Comparison of ENCODE assay signal across 20 mouse cellular contexts in the genomic region with DNA sequence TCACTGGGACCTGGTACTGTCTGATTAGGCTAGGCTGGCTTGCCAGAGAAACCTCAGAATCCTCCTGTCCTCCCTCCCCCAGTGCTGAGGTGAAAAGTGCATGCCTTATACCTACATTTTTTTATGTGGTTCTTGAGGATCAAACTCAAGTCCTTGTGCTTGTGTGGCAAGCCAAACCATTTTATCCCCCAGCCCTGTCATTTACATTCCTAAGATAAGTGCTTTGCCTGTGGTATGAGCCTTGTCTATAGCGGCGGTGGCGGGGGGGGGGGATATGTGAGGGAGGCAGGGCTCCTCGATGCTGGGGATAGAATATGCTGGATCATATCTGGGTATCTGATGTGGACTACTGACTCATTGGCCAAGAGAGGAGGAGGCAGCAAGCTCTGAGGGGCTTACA.
DNase-seq lines count a peak whose midpoint lies in the region; ATAC-seq and TF ChIP-seq lines count a peak whose summit lies in the region.
"Had no signal": no experiment of that assay in that cellular context is flagged by ENCODE, and none has a peak within 500 bp of the region (broad histone marks: within the 10 kb centered on the region; RNA-seq: fewer than 3 reads in every experiment).

No protein-coding gene starts in this region.

- no peak for DNase-seq in lung, adult 18-20 months
- DNase-seq in lung, postnatal 0 days (ENCODE audit: low spot score), result peak; percentile 29
- DNase-seq in lung, postnatal 4 days, result no peak
- DNase-seq in embryonic facial prominence, embryonic 14.5 days (ENCODE audit: low spot score), result peak; percentile 26
- DNase-seq in heart, adult 11 months, result no peak
- DNase-seq: adrenal gland, adult 2 months; adrenal gland, postnatal 10 days; adrenal gland, postnatal 25 days; cerebellum, adult 11 months; cerebellum, adult 18-20 months; cerebellum, adult 8-10 months; cerebellum, adult 9-11 months; cerebellum, postnatal 14 days; cerebellum, postnatal 36 days had no signal

- no peaks in the 10 kb centered on the region for H3K36me3 ChIP-seq in lung, embryonic 15.5 days
- H3K36me3 ChIP-seq in lung, postnatal 0 days (ENCODE audit: insufficient read depth, low read length), result no peaks in the 10 kb centered on the region
- H3K36me3 ChIP-seq in embryonic facial prominence, embryonic 14.5 days (ENCODE audit: control insufficient read depth, insufficient read depth, low read length), result no peaks in the 10 kb centered on the region
- H3K36me3 ChIP-seq: embryonic facial prominence, embryonic 12.5 days; embryonic facial prominence, embryonic 15.5 days; forebrain, embryonic 10.5 days; forebrain, embryonic 12.5 days had no signal

- H3K9ac ChIP-seq in lung, embryonic 15.5 days, result no peak overlapping the region
- no peak overlapping the region for H3K9ac ChIP-seq in lung, postnatal 0 days (replicated peaks; ENCODE audit: low read depth)
- no peak overlapping the region for H3K9ac ChIP-seq in embryonic facial prominence, embryonic 14.5 days (ENCODE audit: low read depth, low read length)
- H3K9ac ChIP-seq: embryonic facial prominence, embryonic 12.5 days; embryonic facial prominence, embryonic 15.5 days; forebrain, embryonic 12.5 days had no signal

- 0 out of 2 replicates have a peak, but pooled peaks have one; percentile 33 for ATAC-seq in lung, embryonic 15.5 days (ENCODE audit: borderline replicate concordance, extremely low read depth, low FRiP score, low TSS enrichment)
- peak; percentile 57; the same call in 1 of the 2 replicates for ATAC-seq in lung, postnatal 0 days
- no peak for ATAC-seq in embryonic facial prominence, embryonic 14.5 days (ENCODE audit: low read depth)

- H3K4me2 ChIP-seq in lung, embryonic 15.5 days, result no peak overlapping the region
- no peak overlapping the region for H3K4me2 ChIP-seq in lung, postnatal 0 days (replicated peaks; ENCODE audit: low read depth, low read length)
- H3K4me2 ChIP-seq in embryonic facial prominence, embryonic 14.5 days (ENCODE audit: low read depth, low read length), result no peak overlapping the region
- H3K4me2 ChIP-seq: embryonic facial prominence, embryonic 12.5 days; embryonic facial prominence, embryonic 15.5 days; forebrain, embryonic 12.5 days had no signal

- H3K4me3 ChIP-seq in lung, embryonic 15.5 days, result no peak overlapping the region
- H3K4me3 ChIP-seq in lung, postnatal 0 days (ENCODE audit: low read depth, low read length), result no peak overlapping the region
- H3K4me3 ChIP-seq in embryonic facial prominence, embryonic 14.5 days (ENCODE audit: low read depth, low read length), result no peak overlapping the region
- H3K4me3 ChIP-seq: embryonic facial prominence, embryonic 12.5 days; embryonic facial prominence, embryonic 15.5 days; erythroblast, embryonic 14.5 days; forebrain, embryonic 10.5 days; forebrain, embryonic 12.5 days had no signal

- H3K27me3 ChIP-seq in lung, embryonic 15.5 days, result no peaks in the 10 kb centered on the region
- H3K27me3 ChIP-seq in lung, postnatal 0 days (replicated peaks; ENCODE audit: insufficient read depth, low read length), result no peaks in the 10 kb centered on the region
- H3K27me3 ChIP-seq in embryonic facial prominence, embryonic 14.5 days (replicated peaks; ENCODE audit: control insufficient read depth, insufficient read depth, low read length), result no peaks in the 10 kb centered on the region
- H3K27me3 ChIP-seq: embryonic facial prominence, embryonic 12.5 days; embryonic facial prominence, embryonic 15.5 days; forebrain, embryonic 12.5 days had no signal

- H3K9me3 ChIP-seq in lung, embryonic 15.5 days, result no peaks in the 10 kb centered on the region
- no peaks in the 10 kb centered on the region for H3K9me3 ChIP-seq in lung, postnatal 0 days (ENCODE audit: low read length)
- no peaks in the 10 kb centered on the region for H3K9me3 ChIP-seq in embryonic facial prominence, embryonic 14.5 days (ENCODE audit: control insufficient read depth, low read length)
- H3K9me3 ChIP-seq: embryonic facial prominence, embryonic 12.5 days; embryonic facial prominence, embryonic 15.5 days; forebrain, embryonic 10.5 days; forebrain, embryonic 12.5 days had no signal

- TF ChIP-seq EP300 in lung, postnatal 0 days (IDR thresholded peaks at IDR 0.05), result no peak

- no peak for TF ChIP-seq CTCF in lung, postnatal 0 days (IDR thresholded peaks at IDR 0.05)

- H3K4me1 ChIP-seq in lung, embryonic 15.5 days, result peaks cover 5% of the 10 kb centered on the region; the same call in 1 of the 2 replicates
- no peaks in the 10 kb centered on the region for H3K4me1 ChIP-seq in lung, postnatal 0 days (ENCODE audit: insufficient read depth, low read depth, low read length)
- H3K4me1 ChIP-seq in embryonic facial prominence, embryonic 14.5 days (ENCODE audit: control insufficient read depth, insufficient read depth, low read length), result no peaks in the 10 kb centered on the region
- H3K4me1 ChIP-seq: embryonic facial prominence, embryonic 12.5 days; embryonic facial prominence, embryonic 15.5 days had no signal

- peak overlapping the region; percentile 47 for H3K27ac ChIP-seq in lung, embryonic 15.5 days
- H3K27ac ChIP-seq in lung, postnatal 0 days (ENCODE audit: low read length), result no peak overlapping the region
- no peak overlapping the region for H3K27ac ChIP-seq in embryonic facial prominence, embryonic 14.5 days (replicated peaks; ENCODE audit: low read depth, low read length)
- H3K27ac ChIP-seq: embryonic facial prominence, embryonic 12.5 days; embryonic facial prominence, embryonic 15.5 days; forebrain, embryonic 10.5 days; forebrain, embryonic 12.5 days had no signal

- 50% methylated on average over 4 of the region's 4 CpGs for WGBS in lung, embryonic 15.5 days
- WGBS in lung, postnatal 0 days, result 45% methylated on average over 4 of the region's 4 CpGs
- 52% methylated on average over 4 of the region's 4 CpGs for WGBS in embryonic facial prominence, embryonic 14.5 days

Comparison
In these comparisons a context has a peak if more than half of its experiments do, and no peak if none do; other contexts are left out.
1. DNase-seq: peak in lung, postnatal 0 days (single experiment) and embryonic facial prominence, embryonic 14.5 days (single experiment); none in lung, adult 18-20 months (0 of 2), lung, postnatal 4 days (0 of 2) and heart, adult 11 months (single experiment).